Mouse (Mus musculus) midbrain, embryonic 16.5 days (tissue): ENCODE results near the gene Phc1. TPM values are rescaled to one million over a fixed set of nuclear protein-coding genes. Genes with fewer than 3 reads are reported as not detected.
"Not testable (repeated sequence)": the region's sequence is repeated elsewhere in the genome, so short reads cannot be mapped to it uniquely, and the experiment has no call there.

Source experiments
- ATAC-seq: fragments of 200-750 bp; cut with Nextera tagmentation; 2 replicates; pipeline ENCODE4 v1.8.0; 2017; ENCODE audit warnings: moderate TSS enrichment
- H3K27ac ChIP-seq: fragments of 300-500 bp; sonication (generic); 2 replicates; pipeline ENCODE4 v1.5.1; 2014; ENCODE audit warnings: mild to moderate bottlenecking, low read length, mixed read lengths
- H3K27me3 ChIP-seq: fragments of 300-500 bp; sonication (generic); 2 replicates; pipeline ENCODE4 v1.6.1; 2014; ENCODE audit warnings: low read depth, low read length, mixed read lengths; ENCODE audit not compliant: control insufficient read depth, insufficient read depth
- H3K36me3 ChIP-seq: fragments of 300-500 bp; sonication (generic); 2 replicates; pipeline ENCODE4 v1.6.1; 2014; ENCODE audit warnings: mild to moderate bottlenecking, low read length, moderate library complexity, mixed read lengths; ENCODE audit not compliant: control insufficient read depth, insufficient read depth
- H3K4me1 ChIP-seq: fragments of 300-500 bp; sonication (generic); 2 replicates; pipeline ENCODE4 v1.6.1; 2014; ENCODE audit warnings: mild to moderate bottlenecking, low read length, mixed read lengths; ENCODE audit not compliant: control insufficient read depth, insufficient read depth
- H3K4me2 ChIP-seq: fragments of 300-500 bp; sonication (generic); 2 replicates; pipeline ENCODE4 v1.6.1; 2014; ENCODE audit warnings: mild to moderate bottlenecking, low read length, mixed read lengths
- H3K4me3 ChIP-seq: fragments of 300-500 bp; sonication (generic); 2 replicates; pipeline ENCODE4 v1.5.1; 2014; ENCODE audit warnings: low read depth, mild to moderate bottlenecking, low read length, moderate library complexity, mixed read lengths
- H3K9ac ChIP-seq: fragments of 300-500 bp; sonication (generic); 2 replicates; pipeline ENCODE4 v1.6.1; 2014; ENCODE audit warnings: low read depth, low read length, mixed read lengths
- H3K9me3 ChIP-seq: fragments of 300-500 bp; sonication (generic); replicated peaks from 2 replicates; pipeline ENCODE4 v1.6.1; 2014; ENCODE audit warnings: mild to moderate bottlenecking, low read length, mixed read lengths; ENCODE audit not compliant: control insufficient read depth, poor library complexity, severe bottlenecking
- whole genome bisulfite sequencing: fragments of 180-500 bp; shearing (Covaris S2); extraction: QIAGEN DNeasy Blood & Tissue Kit; methylation state at CpG from one replicate; pipeline ENCODE4 v1.1.7; 2014; 5-methylcytosine and 5-hydroxymethylcytosine counted together
- polyA plus RNA-seq: library from polyadenylated mRNA; unstranded; fragments of >200 nt; fragmentation: Nextera tagmentation; extraction: Ambion mirVana; gene quantifications from 2 replicates; pipeline ENCODE4 v1.2.1, GENCODE M21; 2015

Phc1 gene
- polyA plus RNA-seq, 1 experiment from 2014 or later, result 32.2 TPM

GRCm38 (mm10) chr6:122366287-122366686, 25.9 kb upstream of the Phc1 start:
- Histone ChIP-seq H3K4me2 (no peak overlapping the region), H3K9ac (no peak overlapping the region), H3K27ac (no peak overlapping the region), H3K4me1 (no peaks in the 10 kb centered on the region), H3K4me3 (no peak overlapping the region), H3K27me3 (no peaks in the 10 kb centered on the region), H3K36me3 (no peaks in the 10 kb centered on the region), H3K9me3 (no peaks in the 10 kb centered on the region)
- no peak for ATAC-seq
- WGBS, result 37% methylated on average over 2 of the region's 2 CpGs

- WGBS, result 58% methylated on average over 3 of the region's 3 CpGs
- Histone ChIP-seq H3K36me3 (no peaks in the 10 kb centered on the region), H3K27me3 (no peaks in the 10 kb centered on the region), H3K4me3 (no peak overlapping the region), H3K27ac (no peak overlapping the region), H3K4me2 (no peak overlapping the region), H3K9me3 (no peaks in the 10 kb centered on the region), H3K4me1 (no peaks in the 10 kb centered on the region), H3K9ac (no peak overlapping the region)
- no peak for ATAC-seq
Observed at GRCm38 (mm10) chr6:122365706-122366105, 25.3 kb upstream of the Phc1 start.

- WGBS, result 93% methylated on average over 1 of the region's 1 CpGs
- Histone ChIP-seq H3K9ac (no peak overlapping the region), H3K9me3 (no peaks in the 10 kb centered on the region), H3K36me3 (no peaks in the 10 kb centered on the region), H3K4me2 (no peak overlapping the region), H3K4me3 (no peak overlapping the region), H3K27ac (no peak overlapping the region), H3K4me1 (no peaks in the 10 kb centered on the region), H3K27me3 (no peaks in the 10 kb centered on the region)
- no peak for ATAC-seq
Observed at GRCm38 (mm10) chr6:122357089-122357488, 16.7 kb upstream of the Phc1 start.

DNA sequence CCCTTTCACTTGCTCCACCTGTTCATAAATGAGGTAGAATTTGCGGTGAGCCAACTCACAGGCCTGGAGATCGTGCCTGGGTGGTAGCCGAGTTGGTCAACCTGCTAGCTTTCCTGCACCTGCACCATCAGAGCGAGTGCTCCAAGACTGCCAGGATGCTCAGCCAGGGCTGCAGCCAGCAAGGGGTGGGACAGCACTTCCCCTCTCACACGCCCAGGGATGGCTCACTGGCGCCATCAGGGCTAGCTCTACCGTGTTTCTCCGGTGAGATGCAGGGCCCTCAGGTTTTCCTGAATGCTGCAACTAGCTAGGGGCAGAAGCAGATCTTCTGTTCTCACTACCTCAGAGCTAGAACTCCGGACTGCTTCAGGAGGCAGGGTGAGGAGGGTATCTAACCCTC, 15.5 kb upstream of the Phc1 start:
- 61% methylated on average over 9 of the region's 9 CpGs for WGBS

GRCm38 (mm10) chr6:122347326-122347725, 7.0 kb upstream of the Phc1 start:
- H3K4me3 ChIP-seq, ATAC-seq, H3K27me3 ChIP-seq, H3K27ac ChIP-seq, H3K9me3 ChIP-seq, H3K4me1 ChIP-seq, H3K4me2 ChIP-seq, H3K9ac ChIP-seq, H3K36me3 ChIP-seq: not testable (repeated sequence)
- WGBS, result 60% methylated on average over 1 of the region's 1 CpGs

More for the DNA sequence above, 15.5 kb upstream of the Phc1 start:
- no peak overlapping the region for H3K4me2 ChIP-seq
- no peak overlapping the region for H3K27ac ChIP-seq
- H3K9ac ChIP-seq, result no peak overlapping the region
- no peaks in the 10 kb centered on the region for H3K4me1 ChIP-seq
- no peaks in the 10 kb centered on the region for H3K27me3 ChIP-seq
- no peaks in the 10 kb centered on the region for H3K36me3 ChIP-seq
- ATAC-seq, result no peak
- no peaks in the 10 kb centered on the region for H3K9me3 ChIP-seq
- no peak overlapping the region for H3K4me3 ChIP-seq

- WGBS, result 90% methylated on average over 6 of the region's 7 CpGs
- Histone ChIP-seq H3K36me3 (no peaks in the 10 kb centered on the region), H3K4me3 (no peak overlapping the region), H3K27ac (no peak overlapping the region), H3K9ac (no peak overlapping the region), H3K4me1 (no peaks in the 10 kb centered on the region; the same call in 1 of the 2 replicates), H3K27me3 (no peaks in the 10 kb centered on the region), H3K9me3 (no peaks in the 10 kb centered on the region), H3K4me2 (no peak overlapping the region)
- ATAC-seq, result no peak
Observed at GRCm38 (mm10) chr6:122346399-122346798, 6.0 kb upstream of the Phc1 start.

GRCm38 (mm10) chr6:122345731-122346130, 5.4 kb upstream of the Phc1 start:
- ATAC-seq, result no peak

DNA sequence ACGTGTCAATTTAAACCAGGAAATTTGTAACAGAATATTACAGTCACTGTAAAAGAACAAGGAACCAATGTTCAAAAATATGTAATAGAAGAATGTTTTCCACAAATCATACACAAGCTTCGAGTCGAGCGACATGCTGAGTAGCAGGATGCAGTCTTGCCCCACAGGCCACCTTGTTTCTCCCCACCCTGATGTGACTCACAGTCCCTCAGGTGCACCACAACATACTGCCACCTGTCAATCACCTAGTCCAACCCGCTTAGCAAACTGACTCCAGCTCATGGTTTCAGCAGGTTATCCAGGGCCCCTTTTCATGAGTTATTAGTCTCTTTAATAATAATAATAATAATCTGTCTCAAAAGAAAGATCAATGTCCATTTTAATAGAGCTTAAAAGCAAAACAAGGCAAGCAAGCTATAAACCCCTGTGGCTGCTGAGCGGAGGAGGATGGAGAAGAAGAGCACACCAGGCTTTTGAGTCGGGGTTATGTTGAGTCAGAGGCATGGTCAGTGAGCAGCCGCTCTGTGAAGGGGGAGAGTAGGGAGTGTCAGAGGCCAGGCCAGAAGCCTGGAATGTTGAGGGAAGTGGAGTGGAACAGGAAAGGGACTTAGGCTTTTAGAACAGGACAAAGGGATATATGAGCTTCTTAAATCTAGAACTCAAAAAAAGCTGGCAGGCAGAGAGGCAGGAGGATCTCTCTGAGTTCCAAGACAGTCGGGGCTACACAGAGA, 4.2 kb upstream of the Phc1 start:
- H3K27ac ChIP-seq, result no peak overlapping the region
- H3K4me2 ChIP-seq, result no peak overlapping the region
- H3K27me3 ChIP-seq, result no peaks in the 10 kb centered on the region
- WGBS, result 49% methylated on average over 9 of the region's 9 CpGs
- no peak overlapping the region for H3K9ac ChIP-seq
- no peak overlapping the region for H3K4me3 ChIP-seq
- ATAC-seq, result no peak
- H3K36me3 ChIP-seq, result no peaks in the 10 kb centered on the region
- H3K4me1 ChIP-seq, result peaks cover 6% of the 10 kb centered on the region
- H3K9me3 ChIP-seq, result no peaks in the 10 kb centered on the region

More at GRCm38 (mm10) chr6:122345731-122346130, 5.4 kb upstream of the Phc1 start:
- H3K27ac ChIP-seq, result no peak overlapping the region
- no peaks in the 10 kb centered on the region for H3K36me3 ChIP-seq
- H3K9me3 ChIP-seq, result no peaks in the 10 kb centered on the region
- H3K4me1 ChIP-seq, result peaks cover 4% of the 10 kb centered on the region
- 88% methylated on average over 6 of the region's 6 CpGs for WGBS
- H3K9ac ChIP-seq, result no peak overlapping the region
- H3K4me2 ChIP-seq, result no peak overlapping the region
- no peaks in the 10 kb centered on the region for H3K27me3 ChIP-seq
- no peak overlapping the region for H3K4me3 ChIP-seq

GRCm38 (mm10) chr6:122343719-122344118, 3.4 kb upstream of the Phc1 start:
- H3K9ac ChIP-seq, result no peak overlapping the region
- WGBS, result 73% methylated on average over 10 of the region's 10 CpGs
- H3K4me2 ChIP-seq, result no peak overlapping the region
- no peaks in the 10 kb centered on the region for H3K9me3 ChIP-seq
- no peaks in the 10 kb centered on the region for H3K36me3 ChIP-seq
- H3K27me3 ChIP-seq, result no peaks in the 10 kb centered on the region
- ATAC-seq, result no peak
- no peak overlapping the region for H3K4me3 ChIP-seq
- no peak overlapping the region for H3K27ac ChIP-seq
- H3K4me1 ChIP-seq, result peaks cover 8% of the 10 kb centered on the region
